Mouse (Mus musculus) kidney, embryonic 14.5 days (tissue): ENCODE data around the gene Gm39653. TPM values are rescaled to one million over a fixed set of nuclear protein-coding genes. Genes with fewer than 3 reads are reported as not detected.
"Not testable (repeated sequence)": the region's sequence is repeated elsewhere in the genome, so short reads cannot be mapped to it uniquely, and the experiment has no call there.

Experiments used
- ATAC-seq: fragments of 200-750 bp; cut with Nextera tagmentation; 2 replicates; pipeline ENCODE4 v1.8.0; 2017; ENCODE audit warnings: moderate number of reproducible peaks, mild to moderate bottlenecking, moderate TSS enrichment, moderate library complexity; ENCODE audit not compliant: low FRiP score, low TSS enrichment
- H3K27ac ChIP-seq: fragments of 300-500 bp; sonication (generic); 2 replicates; pipeline ENCODE4 v1.5.1; 2014; ENCODE audit warnings: low read depth, mild to moderate bottlenecking, low read length, moderate library complexity, mixed read lengths
- H3K27me3 ChIP-seq: fragments of 300-500 bp; sonication (generic); 2 replicates; pipeline ENCODE4 v1.6.1; 2014; ENCODE audit warnings: mild to moderate bottlenecking, low read length; ENCODE audit not compliant: control insufficient read depth, insufficient read depth
- H3K36me3 ChIP-seq: fragments of 300-500 bp; sonication (generic); 2 replicates; pipeline ENCODE4 v1.6.1; 2014; ENCODE audit warnings: low read length, mixed read lengths; ENCODE audit not compliant: control insufficient read depth, insufficient read depth
- H3K4me1 ChIP-seq: fragments of 300-500 bp; sonication (generic); 2 replicates; pipeline ENCODE4 v1.6.1; 2014; ENCODE audit warnings: low read length, mixed read lengths; ENCODE audit not compliant: control insufficient read depth, insufficient read depth
- H3K4me2 ChIP-seq: fragments of 300-500 bp; sonication (generic); replicated peaks from 2 replicates; pipeline ENCODE4 v1.6.1; 2014; ENCODE audit warnings: low read depth, mild to moderate bottlenecking, low read length
- H3K4me3 ChIP-seq: fragments of 300-500 bp; sonication (generic); 2 replicates; pipeline ENCODE4 v1.5.1; 2014; ENCODE audit warnings: mild to moderate bottlenecking, low read length
- H3K9ac ChIP-seq: fragments of 300-500 bp; sonication (generic); 2 replicates; pipeline ENCODE4 v1.6.1; 2014; ENCODE audit warnings: low read depth, mild to moderate bottlenecking, low read length, moderate library complexity
- H3K9me3 ChIP-seq: fragments of 300-500 bp; sonication (generic); 2 replicates; pipeline ENCODE4 v1.6.1; 2016; ENCODE audit warnings: low read length; ENCODE audit not compliant: control insufficient read depth
- WGBS: fragments of 180-500 bp; shearing (Covaris S2); extraction: QIAGEN DNeasy Blood & Tissue Kit; methylation state at CpG from one replicate; pipeline ENCODE4 v1.1.7; 2014; 5-methylcytosine and 5-hydroxymethylcytosine counted together
- polyA plus RNA-seq: library from polyadenylated mRNA; unstranded; fragments of >200 nt; fragmentation: Nextera tagmentation; extraction: Ambion mirVana; gene quantifications from 2 replicates; pipeline ENCODE4 v1.2.1, GENCODE M21; 2014

Gm39653 gene
- polyA plus RNA-seq, 1 experiment from 2014 or later = not detected

- no peaks in the 10 kb centered on the region for H3K27me3 ChIP-seq
- no peak overlapping the region for H3K27ac ChIP-seq
- no peaks in the 10 kb centered on the region for H3K4me1 ChIP-seq
- WGBS = 37% methylated on average over 3 of the region's 3 CpGs
- ATAC-seq = no peak
- H3K9ac ChIP-seq = no peak overlapping the region
- no peak overlapping the region for H3K4me2 ChIP-seq
- H3K4me3 ChIP-seq = no peak overlapping the region
- H3K36me3 ChIP-seq = no peaks in the 10 kb centered on the region
- H3K9me3 ChIP-seq = no peaks in the 10 kb centered on the region
These were observed 11.8 kb upstream of the Gm39653 start for GRCm38 (mm10) chr1:63603870-63604500.

GRCm38 (mm10) chr1:63609613-63610012, 6.2 kb upstream of the Gm39653 start:
- H3K27ac ChIP-seq = no peak overlapping the region

GRCm38 (mm10) chr1:63614594-63614993, 1.2 kb upstream of the Gm39653 start:
- whole genome bisulfite sequencing = 1% methylated on average over 11 of the region's 11 CpGs

More at GRCm38 (mm10) chr1:63609613-63610012, 6.2 kb upstream of the Gm39653 start:
- no peaks in the 10 kb centered on the region for H3K4me1 ChIP-seq
- no peak overlapping the region for H3K9ac ChIP-seq
- no peaks in the 10 kb centered on the region for H3K9me3 ChIP-seq
- no peaks in the 10 kb centered on the region for H3K36me3 ChIP-seq
- no peak overlapping the region for H3K4me3 ChIP-seq
- WGBS = 92% methylated on average over 4 of the region's 4 CpGs
- no peak for ATAC-seq
- H3K27me3 ChIP-seq = no peaks in the 10 kb centered on the region
- H3K4me2 ChIP-seq = no peak overlapping the region

DNA sequence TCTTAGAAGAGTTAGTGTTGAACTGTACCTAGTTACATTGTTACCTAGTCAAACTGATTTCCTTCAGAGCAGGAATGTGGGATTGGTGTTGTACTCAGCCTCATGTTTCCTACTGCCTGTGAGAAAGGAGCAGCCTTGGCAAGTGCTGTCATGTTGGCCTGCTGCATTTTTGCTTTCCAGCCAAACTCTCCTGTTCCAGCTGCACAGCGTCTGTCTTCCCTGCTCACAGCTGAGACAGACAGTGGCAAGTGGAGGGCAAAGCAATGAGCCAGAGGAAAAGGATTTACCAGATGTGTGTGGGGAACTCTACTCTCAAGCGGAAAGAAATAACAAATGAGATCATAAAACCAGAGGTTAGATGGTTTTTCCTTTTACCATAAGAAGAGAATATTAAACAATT, 12.4 kb downstream of the Gm39653 start:
- no peak overlapping the region for H3K9ac ChIP-seq
- H3K27me3 ChIP-seq = no peaks in the 10 kb centered on the region
- no peak overlapping the region for H3K4me2 ChIP-seq
- H3K27ac ChIP-seq = no peak overlapping the region
- H3K9me3 ChIP-seq = no peaks in the 10 kb centered on the region
- no peaks in the 10 kb centered on the region for H3K36me3 ChIP-seq
- ATAC-seq = no peak
- WGBS = 18% methylated on average over 2 of the region's 2 CpGs
- no peak overlapping the region for H3K4me3 ChIP-seq
- no peaks in the 10 kb centered on the region for H3K4me1 ChIP-seq

More at GRCm38 (mm10) chr1:63614594-63614993, 1.2 kb upstream of the Gm39653 start:
- H3K27ac ChIP-seq = no peak overlapping the region
- H3K9ac ChIP-seq = no peak overlapping the region
- H3K9me3 ChIP-seq = no peaks in the 10 kb centered on the region
- no peak overlapping the region for H3K4me3 ChIP-seq
- H3K4me1 ChIP-seq = no peaks in the 10 kb centered on the region
- ATAC-seq = no peak
- no peaks in the 10 kb centered on the region for H3K36me3 ChIP-seq
- no peak overlapping the region for H3K4me2 ChIP-seq
- no peaks in the 10 kb centered on the region for H3K27me3 ChIP-seq

- H3K9ac ChIP-seq, H3K36me3 ChIP-seq, H3K4me1 ChIP-seq, H3K9me3 ChIP-seq, H3K4me3 ChIP-seq, H3K4me2 ChIP-seq, H3K27ac ChIP-seq, ATAC-seq, H3K27me3 ChIP-seq: not testable (repeated sequence)
These were observed 14.6 kb downstream of the Gm39653 start for GRCm38 (mm10) chr1:63630390-63630789.

GRCm38 (mm10) chr1:63639921-63640320, 24.2 kb downstream of the Gm39653 start:
- no peak overlapping the region for H3K4me2 ChIP-seq
- H3K4me3 ChIP-seq = no peak overlapping the region
- no peaks in the 10 kb centered on the region for H3K9me3 ChIP-seq
- ATAC-seq = no peak
- no peaks in the 10 kb centered on the region for H3K36me3 ChIP-seq
- H3K4me1 ChIP-seq = no peaks in the 10 kb centered on the region
- H3K27ac ChIP-seq = no peak overlapping the region
- no peak overlapping the region for H3K9ac ChIP-seq
- WGBS = 80% methylated on average over 6 of the region's 6 CpGs
- H3K27me3 ChIP-seq = no peaks in the 10 kb centered on the region

- Histone ChIP-seq H3K27ac (no peak overlapping the region), H3K9me3 (no peaks in the 10 kb centered on the region), H3K4me2 (no peak overlapping the region), H3K27me3 (no peaks in the 10 kb centered on the region), H3K4me1 (no peaks in the 10 kb centered on the region), H3K36me3 (no peaks in the 10 kb centered on the region), H3K9ac (no peak overlapping the region), H3K4me3 (no peak overlapping the region)
- 9% methylated on average over 6 of the region's 6 CpGs for WGBS
- no peak for ATAC-seq
These were observed 42.2 kb downstream of the Gm39653 start for GRCm38 (mm10) chr1:63658016-63658415.

GRCm38 (mm10) chr1:63659591-63659990, 43.8 kb downstream of the Gm39653 start:
- no peaks in the 10 kb centered on the region for H3K4me1 ChIP-seq
- WGBS = 4% methylated on average over 7 of the region's 7 CpGs
- H3K4me2 ChIP-seq = no peak overlapping the region
- H3K9ac ChIP-seq = no peak overlapping the region
- 0 out of 2 replicates have a peak, but pooled peaks have one; percentile 46 for ATAC-seq
- H3K4me3 ChIP-seq = no peak overlapping the region
- no peaks in the 10 kb centered on the region for H3K36me3 ChIP-seq
- H3K27ac ChIP-seq = no peak overlapping the region
- no peaks in the 10 kb centered on the region for H3K27me3 ChIP-seq
- no peaks in the 10 kb centered on the region for H3K9me3 ChIP-seq

DNA sequence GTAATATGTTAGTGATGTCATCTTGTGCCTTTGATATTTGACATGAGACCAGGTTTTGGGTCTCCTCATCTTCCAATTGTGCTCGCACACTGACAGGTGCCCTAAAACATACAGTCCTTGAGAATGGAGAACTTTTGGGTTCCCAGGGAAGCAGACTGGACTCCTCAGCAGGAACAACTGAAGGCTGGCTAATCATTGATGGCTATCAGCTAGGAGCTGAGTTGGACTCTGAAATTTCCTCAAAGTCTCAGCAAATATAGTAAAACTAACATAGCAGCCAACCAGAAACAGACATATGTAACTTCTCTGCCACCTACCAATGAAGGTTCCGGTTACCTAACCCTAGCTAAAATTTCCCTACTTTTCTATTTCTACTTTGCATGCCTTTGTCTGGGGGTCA, 50.3 kb downstream of the Gm39653 start:
- H3K27ac ChIP-seq = no peak overlapping the region
- no peak overlapping the region for H3K9ac ChIP-seq
- H3K27me3 ChIP-seq = no peaks in the 10 kb centered on the region
- H3K9me3 ChIP-seq = no peaks in the 10 kb centered on the region
- no peaks in the 10 kb centered on the region for H3K36me3 ChIP-seq
- H3K4me1 ChIP-seq = no peaks in the 10 kb centered on the region
- WGBS = 91% methylated on average over 2 of the region's 2 CpGs
- no peak overlapping the region for H3K4me3 ChIP-seq
- H3K4me2 ChIP-seq = no peak overlapping the region
- no peak for ATAC-seq
